ENCODE assay signal across 24 mouse cellular contexts in genomic region chr3:110087189-110087588, GRCm38 (mm10).
"Had no signal": no experiment of that assay in that cellular context is flagged by ENCODE, and none has a peak within 500 bp of the region (broad histone marks: within the 10 kb centered on the region; RNA-seq: fewer than 3 reads in every experiment).

No protein-coding gene starts in this region.

- H3K4me3 ChIP-seq: heart, adult 2 months; heart, embryonic 13.5 days; heart, embryonic 15.5 days; hindbrain, embryonic 13.5 days; hindbrain, embryonic 15.5 days; intestine, embryonic 15.5 days; layer of hippocampus, adult 2 months; left cerebral cortex, adult 2 months; limb, embryonic 10.5 days; limb, embryonic 12.5 days had no signal

- DNase-seq: gastrocnemius, postnatal 14 days; gastrocnemius, postnatal 36 days; heart, adult 11 months; heart, adult 2 months; heart, postnatal 14 days; heart, postnatal 36 days; kidney, adult 18-20 months; kidney, adult 8-10 months; kidney, postnatal 10 days; kidney, postnatal 25 days; kidney, postnatal 4 days; liver had no signal

- H3K36me3 ChIP-seq: heart, embryonic 13.5 days; heart, embryonic 15.5 days; hindbrain, embryonic 13.5 days; hindbrain, embryonic 15.5 days; intestine, embryonic 15.5 days; limb, embryonic 10.5 days; limb, embryonic 12.5 days had no signal

- H3K27me3 ChIP-seq: heart, embryonic 13.5 days; heart, embryonic 15.5 days; hindbrain, embryonic 13.5 days; hindbrain, embryonic 15.5 days; intestine, embryonic 15.5 days; limb, embryonic 12.5 days had no signal

- H3K4me2 ChIP-seq: heart, embryonic 11.5 days; heart, embryonic 13.5 days; heart, embryonic 15.5 days; hindbrain, embryonic 13.5 days; hindbrain, embryonic 15.5 days; intestine, embryonic 15.5 days; limb, embryonic 12.5 days had no signal

- H3K9me3 ChIP-seq: heart, embryonic 13.5 days; heart, embryonic 15.5 days; hindbrain, embryonic 13.5 days; hindbrain, embryonic 15.5 days; intestine, embryonic 15.5 days; limb, embryonic 10.5 days; limb, embryonic 12.5 days had no signal

- H3K27ac ChIP-seq: heart, adult 2 months; heart, embryonic 13.5 days; heart, embryonic 15.5 days; hindbrain, embryonic 13.5 days; hindbrain, embryonic 15.5 days; hindbrain, postnatal 0 days; intestine, embryonic 15.5 days; layer of hippocampus, adult 2 months; left cerebral cortex, adult 2 months; limb, embryonic 10.5 days; limb, embryonic 12.5 days had no signal

- H3K9ac ChIP-seq: heart, embryonic 13.5 days; heart, embryonic 15.5 days; hindbrain, embryonic 13.5 days; hindbrain, embryonic 15.5 days; intestine, embryonic 15.5 days; limb, embryonic 12.5 days had no signal

- ATAC-seq: hindbrain, postnatal 0 days; intestine, embryonic 15.5 days; intestine, postnatal 0 days had no signal

- H3K4me1 ChIP-seq: heart, embryonic 13.5 days; heart, embryonic 15.5 days; intestine, embryonic 15.5 days; limb, embryonic 10.5 days; limb, embryonic 12.5 days had no signal
